Mouse (Mus musculus) spleen, postnatal 36 days (tissue): Measurements from ENCODE around the gene Wasf2.
"Not testable (repeated sequence)": the region's sequence is repeated elsewhere in the genome, so short reads cannot be mapped to it uniquely, and the experiment has no call there.

ENCODE experiments used
- DNase-seq, 2 experiments: peaks; one replicate each; pipeline ENCODE4 v3.0.0; 2022; ENCODE audit warnings: low spot score in 2 of 2, mixed read lengths in 1 of 2

Gene Wasf2

GRCm38 (mm10) chr4:133129931-133130889, at the start of gene Wasf2:
TSS of gene Wasf2 (plus strand) at chr4:133130505.
- peak; percentile 93 to 96 for DNase-seq

GRCm38 (mm10) chr4:133080862-133081261, 49.4 kb upstream of the Wasf2 start:
- no peak for DNase-seq

DNA sequence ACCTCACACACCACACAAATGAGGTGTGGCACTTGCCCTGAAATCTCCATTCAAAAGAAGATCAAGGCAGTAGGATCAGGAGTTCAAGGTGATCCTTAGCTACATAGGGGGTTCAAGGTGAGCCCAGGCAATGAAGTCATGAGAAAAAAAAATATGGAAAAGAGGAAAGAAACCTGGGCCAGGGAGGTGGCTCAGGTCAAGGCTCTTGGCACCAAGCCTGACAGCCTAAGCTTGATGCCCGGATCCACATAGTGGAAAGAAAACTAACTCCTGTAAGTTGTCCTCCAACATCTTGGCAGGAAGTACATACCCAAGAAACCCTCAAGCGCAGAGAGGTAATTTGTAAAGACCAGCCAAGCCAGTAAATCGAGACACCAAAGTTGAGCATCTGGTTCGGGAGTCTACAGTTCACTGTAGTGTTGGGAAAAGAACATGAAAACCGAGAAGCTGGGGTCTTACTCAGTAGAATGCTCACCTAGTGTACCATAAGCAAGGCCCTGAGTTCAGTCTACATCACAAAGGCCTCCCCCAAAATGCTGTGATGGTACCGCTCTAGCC, 48.0 kb upstream of the Wasf2 start:
- DNase-seq = no peak

DNA sequence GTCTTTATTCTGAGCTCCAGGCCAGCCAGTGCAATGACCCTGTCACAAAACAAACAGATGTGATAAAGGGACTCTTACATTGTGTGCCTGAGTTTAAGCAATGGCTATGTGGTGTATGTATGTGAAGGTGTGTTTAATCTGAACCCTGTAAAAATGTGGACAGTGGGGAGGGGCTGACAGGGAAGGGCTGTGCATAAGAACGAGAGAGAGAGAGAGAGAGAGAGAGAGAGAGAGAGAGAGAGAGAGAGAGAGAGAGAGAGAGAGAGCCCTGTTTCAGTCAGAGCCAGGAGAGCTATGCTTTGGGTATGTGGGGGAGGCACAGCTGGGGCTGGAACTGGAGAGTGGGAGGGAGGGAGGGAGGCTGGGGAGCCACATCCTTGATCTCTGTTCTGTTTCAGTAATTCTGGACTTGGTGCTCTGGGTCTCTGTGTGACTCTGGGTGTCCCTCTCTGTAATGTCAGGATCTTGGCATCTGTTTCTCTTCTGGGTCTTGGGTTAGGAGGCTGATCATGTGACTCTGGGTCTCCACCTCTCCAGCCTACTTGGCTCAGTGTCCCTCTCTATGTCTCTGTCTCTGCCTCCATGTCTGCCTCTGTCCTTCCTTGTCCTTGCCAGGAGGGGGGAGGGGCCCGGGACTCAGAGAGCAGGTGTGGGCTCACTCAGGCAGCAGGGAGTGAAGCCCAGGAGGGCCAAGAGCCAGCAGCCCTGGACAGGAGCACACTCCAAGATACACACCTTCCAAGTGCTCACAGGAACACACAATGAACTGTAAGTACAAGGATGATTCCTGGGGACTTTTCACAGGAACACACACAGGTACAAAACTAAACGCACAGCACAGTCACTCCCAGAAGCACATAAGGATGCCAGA, 46.1 kb upstream of the Wasf2 start:
- DNase-seq = no peak

- peak; percentile 40 to 42 for DNase-seq
Observed at GRCm38 (mm10) chr4:133085011-133085782, 45.1 kb upstream of the Wasf2 start.

GRCm38 (mm10) chr4:133085783-133086342, 44.4 kb upstream of the Wasf2 start:
- no peak for DNase-seq

GRCm38 (mm10) chr4:133087177-133087714, 43.1 kb upstream of the Wasf2 start:
- no peak for DNase-seq

DNA sequence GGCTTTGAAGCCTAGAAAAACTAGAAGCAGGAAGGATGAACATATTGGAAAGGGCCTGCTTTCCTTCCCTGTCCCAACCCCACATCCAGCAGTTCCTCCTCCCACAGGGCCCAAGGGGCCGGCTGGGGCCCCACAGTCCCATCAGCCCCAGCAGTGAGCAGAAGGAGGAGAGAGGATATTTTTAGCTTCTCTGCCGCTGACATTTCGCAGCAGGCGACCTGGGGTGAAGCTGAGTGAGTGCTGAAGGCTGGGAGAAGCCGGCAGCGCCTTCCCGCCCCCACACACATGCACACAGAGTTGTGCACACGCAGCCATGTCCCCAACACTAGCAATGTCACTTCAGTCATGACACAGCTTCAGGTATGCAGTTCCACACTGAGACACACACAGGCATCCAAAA, 42.5 kb upstream of the Wasf2 start:
- no peak for DNase-seq

- no peak for DNase-seq
Observed at GRCm38 (mm10) chr4:133089319-133089718, 41.0 kb upstream of the Wasf2 start.

GRCm38 (mm10) chr4:133089802-133090201, 40.5 kb upstream of the Wasf2 start:
- DNase-seq = no peak

DNA sequence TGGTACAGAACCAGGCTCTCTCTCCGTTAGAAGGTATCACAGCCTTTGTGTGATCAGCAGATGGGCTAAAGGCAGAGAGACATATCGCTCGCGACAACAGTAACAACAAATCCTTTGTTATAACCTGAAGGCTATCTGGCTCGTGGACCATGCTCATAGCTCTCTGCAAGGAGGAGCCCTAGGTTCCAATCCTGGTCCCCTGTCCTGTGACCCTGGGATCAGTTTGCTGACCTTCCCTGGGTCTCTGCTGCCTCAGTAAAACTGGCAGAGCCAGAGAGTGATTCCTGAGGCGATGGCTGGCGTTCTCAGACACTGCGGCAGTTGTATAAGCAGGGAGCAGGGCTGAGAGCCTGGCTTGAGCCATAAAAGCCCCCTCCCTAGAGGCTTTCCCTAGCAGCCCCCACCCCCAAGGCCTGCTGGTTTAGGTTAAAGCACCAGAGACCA, 40.0 kb upstream of the Wasf2 start:
- no peak for DNase-seq

DNA sequence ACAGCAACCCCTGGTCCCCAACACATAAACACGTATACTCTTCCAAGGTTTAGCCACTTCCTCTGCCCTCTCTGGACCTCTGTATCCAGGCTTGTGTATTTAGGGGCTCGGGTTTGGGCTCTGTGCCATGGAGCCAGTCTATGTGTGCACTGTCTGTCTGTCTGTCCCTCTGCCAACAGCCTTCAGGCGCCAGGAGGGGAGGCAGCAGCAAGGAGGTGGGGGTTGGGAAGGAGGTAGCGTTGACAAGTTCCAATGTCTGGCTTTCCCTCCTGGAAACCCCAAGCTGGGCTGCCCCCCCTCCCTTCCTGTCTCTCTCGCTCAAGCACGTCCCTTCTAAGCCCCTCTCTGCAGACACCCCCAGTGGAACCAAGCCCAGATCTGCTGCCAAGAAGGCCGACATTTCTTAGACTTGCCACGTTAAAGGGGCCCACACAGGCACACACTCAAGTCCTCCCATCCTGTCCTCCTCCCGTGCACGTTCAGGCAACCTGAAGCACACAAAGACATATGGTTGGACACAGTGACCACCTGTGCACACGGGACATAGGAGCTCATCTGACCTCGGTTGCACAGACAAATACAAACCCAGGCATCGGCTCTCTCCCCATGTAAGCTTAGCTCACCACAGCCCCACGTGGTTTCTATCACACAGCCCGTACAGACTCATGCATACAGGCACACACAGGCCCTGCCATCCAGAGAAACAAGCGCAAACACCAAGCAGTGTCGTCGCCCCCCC, 39.4 kb upstream of the Wasf2 start:
- no peak for DNase-seq

- no peak for DNase-seq
Observed at GRCm38 (mm10) chr4:133091459-133091785, 38.9 kb upstream of the Wasf2 start.

- peak; percentile 82 to 86 for DNase-seq
Observed at GRCm38 (mm10) chr4:133092453-133092901, 37.8 kb upstream of the Wasf2 start.

GRCm38 (mm10) chr4:133093056-133093455, 37.2 kb upstream of the Wasf2 start:
- DNase-seq = no peak

DNA sequence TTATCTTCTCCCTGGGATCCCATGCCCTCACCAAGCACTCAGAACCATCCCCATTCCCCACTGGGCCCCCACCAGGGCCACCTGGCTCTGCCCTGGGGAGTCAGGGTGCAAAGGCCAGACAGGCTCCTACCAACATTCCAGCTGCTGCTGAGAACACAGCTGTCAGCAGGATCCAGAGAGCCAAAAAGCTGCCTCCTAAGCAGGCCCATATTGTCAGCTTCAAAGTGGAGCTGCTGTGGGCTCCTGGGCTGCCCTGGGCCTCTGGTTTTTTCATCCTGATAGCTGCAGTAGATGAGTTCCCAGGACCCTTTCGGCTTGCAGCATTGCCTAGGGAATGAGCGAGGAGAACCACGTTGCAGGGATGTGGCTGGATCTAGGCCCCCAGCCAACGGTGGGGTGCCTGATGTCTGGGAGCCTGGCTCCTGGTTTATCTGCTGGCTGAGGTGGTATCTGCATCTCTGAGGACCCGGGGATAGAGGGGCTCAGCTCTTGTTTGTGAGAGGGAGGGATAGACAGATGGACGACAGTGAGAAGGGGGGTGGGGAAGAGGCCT, 36.7 kb upstream of the Wasf2 start:
- no peak for DNase-seq

DNA sequence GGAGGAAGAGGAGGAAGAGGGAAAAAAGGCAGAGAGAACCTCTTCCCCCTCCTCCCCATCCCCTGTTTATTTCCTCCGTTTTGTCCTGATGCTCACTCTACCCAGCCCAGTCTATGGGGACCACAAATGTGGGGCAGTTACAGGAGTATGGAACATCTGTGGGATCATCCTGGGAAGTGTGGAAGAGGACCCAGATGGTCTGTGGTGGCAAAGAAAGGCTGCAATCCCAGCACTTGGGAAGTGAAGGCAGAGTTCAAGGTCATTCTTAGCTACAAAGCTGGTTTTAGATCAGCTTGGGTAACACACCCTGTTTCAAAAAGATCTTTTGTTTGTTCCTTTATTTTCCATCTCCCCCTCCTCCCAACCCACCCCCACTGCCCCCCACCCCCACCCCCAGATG, 36.0 kb upstream of the Wasf2 start:
- no peak for DNase-seq

DNA sequence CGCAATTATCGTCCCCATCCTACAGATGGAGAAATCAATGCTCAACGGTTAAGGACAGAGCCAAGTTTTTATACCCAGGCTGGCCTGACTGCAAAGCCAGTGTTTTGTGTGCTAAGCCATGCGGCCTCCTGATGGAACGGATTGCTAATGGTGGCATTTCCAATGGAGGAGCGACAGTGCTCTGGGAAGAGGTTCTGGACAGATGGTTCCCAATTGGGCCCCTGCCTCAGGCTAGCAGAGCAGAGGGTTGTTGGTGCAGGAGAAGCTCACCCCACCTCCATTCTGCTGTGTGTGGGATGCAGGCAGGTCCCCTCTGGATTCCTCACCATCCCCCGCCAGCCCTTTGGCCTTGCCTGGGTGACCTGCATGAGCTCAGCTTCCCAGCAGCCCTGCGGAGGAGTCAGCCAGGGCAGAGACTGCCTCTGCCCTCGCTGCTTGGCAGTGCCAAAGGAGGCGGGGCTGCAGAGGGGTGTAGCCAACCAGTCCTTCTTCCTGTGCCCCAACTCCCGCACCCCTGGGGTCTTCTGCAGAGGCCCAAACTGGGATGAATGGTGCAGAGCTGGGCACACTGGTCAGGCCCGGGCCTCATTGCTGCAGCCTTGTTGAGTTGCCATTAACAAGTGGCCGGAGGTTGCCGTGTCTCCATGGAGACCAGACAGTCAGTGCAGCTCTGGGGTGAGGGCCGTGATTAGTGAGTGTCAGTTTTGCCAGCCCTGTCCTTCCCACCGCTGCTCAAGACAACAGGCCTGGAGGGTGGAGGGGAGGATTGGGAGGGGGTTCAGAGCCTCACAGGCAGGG, 35.2 kb upstream of the Wasf2 start:
- DNase-seq = peak; percentile 65 to 66

GRCm38 (mm10) chr4:133095734-133096065, 34.6 kb upstream of the Wasf2 start:
- DNase-seq = not testable (repeated sequence)
